Mouse (Mus musculus): Measurements from ENCODE around the gene Naga. TPM values are rescaled to one million over a fixed set of nuclear protein-coding genes. Genes with fewer than 3 reads are reported as not detected.

Gene Naga
- total and polyA plus RNA-seq, 2 experiments from 2014 or later, result 37.5 to 45.2 TPM

GRCm38 (mm10) chr15:82294059-82294458, 44.7 kb downstream of the Naga start:
- 39% methylated on average over 8 of the region's 8 CpGs for WGBS
- 0 out of 2 replicates have a peak, but pooled peaks have one; percentile 36 for ATAC-seq (ENCODE audit: insufficient read depth, low read depth)
- H3K4me1 ChIP-seq (ENCODE audit: control insufficient read depth, insufficient read depth), result 0 out of 2 replicates have a peak, but pooled peaks cover 8% of the 10 kb centered on the region

GRCm38 (mm10) chr15:82293271-82293711, 45.4 kb downstream of the Naga start:
- no peak for DNase-seq (ENCODE audit: low spot score)
- no peaks in the 10 kb centered on the region for H3K9me3 ChIP-seq (replicated peaks; ENCODE audit: control insufficient read depth, low read length)
- no peak; the same call in 1 of the 2 replicates for ATAC-seq (ENCODE audit: insufficient read depth, low read depth)
- no peak overlapping the region for H3K4me2 ChIP-seq (ENCODE audit: low read depth, low read length)
- WGBS, result 13% methylated on average over 7 of the region's 7 CpGs
- H3K36me3 ChIP-seq (replicated peaks; ENCODE audit: control insufficient read depth, insufficient read depth, low read length), result no peaks in the 10 kb centered on the region
- H3K9ac ChIP-seq (replicated peaks; ENCODE audit: low read depth, low read length), result no peak overlapping the region
- no peaks in the 10 kb centered on the region for H3K27me3 ChIP-seq (ENCODE audit: control insufficient read depth, insufficient read depth, low read length)
- H3K4me3 ChIP-seq (ENCODE audit: low read depth, low read length), result no peak overlapping the region
- H3K4me1 ChIP-seq (ENCODE audit: control insufficient read depth, insufficient read depth), result 0 out of 2 replicates have a peak, but pooled peaks cover 5% of the 10 kb centered on the region
- TF ChIP-seq CTCF (IDR thresholded peaks at IDR 0.05; ENCODE audit: low read depth) (no peak), EP300 (IDR thresholded peaks at IDR 0.05; ENCODE audit: low read depth) (no peak)
- H3K27ac ChIP-seq (ENCODE audit: low read depth), result no peak overlapping the region

More at GRCm38 (mm10) chr15:82294059-82294458, 44.7 kb downstream of the Naga start:
- H3K4me3 ChIP-seq (ENCODE audit: low read depth, low read length), result no peak overlapping the region
- no peaks in the 10 kb centered on the region for H3K9me3 ChIP-seq (replicated peaks; ENCODE audit: control insufficient read depth, low read length)
- TF ChIP-seq EP300 (IDR thresholded peaks at IDR 0.05; ENCODE audit: low read depth) (no peak), CTCF (IDR thresholded peaks at IDR 0.05; ENCODE audit: low read depth) (peak; percentile 67)
- H3K4me2 ChIP-seq (ENCODE audit: low read depth, low read length), result no peak overlapping the region
- H3K27ac ChIP-seq (ENCODE audit: low read depth), result no peak overlapping the region
- no peaks in the 10 kb centered on the region for H3K36me3 ChIP-seq (replicated peaks; ENCODE audit: control insufficient read depth, insufficient read depth, low read length)
- H3K9ac ChIP-seq (replicated peaks; ENCODE audit: low read depth, low read length), result no peak overlapping the region
- H3K27me3 ChIP-seq (ENCODE audit: control insufficient read depth, insufficient read depth, low read length), result no peaks in the 10 kb centered on the region
- no peak for DNase-seq (ENCODE audit: low spot score)

GRCm38 (mm10) chr15:82292851-82293250, 45.9 kb downstream of the Naga start:
- no peak overlapping the region for H3K4me3 ChIP-seq (ENCODE audit: low read depth, low read length)
- ATAC-seq (ENCODE audit: insufficient read depth, low read depth) (no peak), DNase-seq (ENCODE audit: low spot score) (no peak)
- H3K4me1 ChIP-seq (ENCODE audit: control insufficient read depth, insufficient read depth), result 0 out of 2 replicates have a peak, but pooled peaks cover 5% of the 10 kb centered on the region
- H3K9me3 ChIP-seq (replicated peaks; ENCODE audit: control insufficient read depth, low read length), result no peaks in the 10 kb centered on the region
- no peaks in the 10 kb centered on the region for H3K27me3 ChIP-seq (ENCODE audit: control insufficient read depth, insufficient read depth, low read length)
- 18% methylated on average over 5 of the region's 5 CpGs for WGBS
- H3K4me2 ChIP-seq (ENCODE audit: low read depth, low read length), result no peak overlapping the region
- no peak overlapping the region for H3K9ac ChIP-seq (replicated peaks; ENCODE audit: low read depth, low read length)
- H3K27ac ChIP-seq (ENCODE audit: low read depth), result no peak overlapping the region
- H3K36me3 ChIP-seq (replicated peaks; ENCODE audit: control insufficient read depth, insufficient read depth, low read length), result no peaks in the 10 kb centered on the region
- TF ChIP-seq EP300 (IDR thresholded peaks at IDR 0.05; ENCODE audit: low read depth) (no peak), CTCF (IDR thresholded peaks at IDR 0.05; ENCODE audit: low read depth) (no peak)

- Histone ChIP-seq H3K4me1 (ENCODE audit: control insufficient read depth, insufficient read depth) (0 out of 2 replicates have a peak, but pooled peaks cover 5% of the 10 kb centered on the region), H3K27me3 (ENCODE audit: control insufficient read depth, insufficient read depth, low read length) (no peaks in the 10 kb centered on the region), H3K9me3 (replicated peaks; ENCODE audit: control insufficient read depth, low read length) (no peaks in the 10 kb centered on the region), H3K9ac (replicated peaks; ENCODE audit: low read depth, low read length) (no peak overlapping the region), H3K36me3 (replicated peaks; ENCODE audit: control insufficient read depth, insufficient read depth, low read length) (no peaks in the 10 kb centered on the region), H3K4me3 (ENCODE audit: low read depth, low read length) (no peak overlapping the region), H3K27ac (ENCODE audit: low read depth) (no peak overlapping the region), H3K4me2 (ENCODE audit: low read depth, low read length) (no peak overlapping the region)
- ATAC-seq (ENCODE audit: insufficient read depth, low read depth) (no peak), DNase-seq (ENCODE audit: low spot score) (no peak)
- no peak for TF ChIP-seq EP300 (IDR thresholded peaks at IDR 0.05; ENCODE audit: low read depth)
- no peak for TF ChIP-seq CTCF (IDR thresholded peaks at IDR 0.05; ENCODE audit: low read depth)
- 84% methylated on average over 7 of the region's 7 CpGs for WGBS
These were observed 48.5 kb downstream of the Naga start for GRCm38 (mm10) chr15:82290252-82290651.

- Histone ChIP-seq H3K27ac (ENCODE audit: low read depth) (no peak overlapping the region), H3K9ac (replicated peaks; ENCODE audit: low read depth, low read length) (no peak overlapping the region), H3K36me3 (replicated peaks; ENCODE audit: control insufficient read depth, insufficient read depth, low read length) (no peaks in the 10 kb centered on the region), H3K4me3 (ENCODE audit: low read depth, low read length) (no peak overlapping the region), H3K4me1 (ENCODE audit: control insufficient read depth, insufficient read depth) (no peaks in the 10 kb centered on the region), H3K27me3 (ENCODE audit: control insufficient read depth, insufficient read depth, low read length) (no peaks in the 10 kb centered on the region), H3K4me2 (ENCODE audit: low read depth, low read length) (no peak overlapping the region), H3K9me3 (replicated peaks; ENCODE audit: control insufficient read depth, low read length) (no peaks in the 10 kb centered on the region)
- WGBS, result 53% methylated on average over 12 of the region's 12 CpGs
- DNase-seq (ENCODE audit: low spot score), result no peak
- ATAC-seq (ENCODE audit: insufficient read depth, low read depth), result no peak
- no peak for TF ChIP-seq EP300 (IDR thresholded peaks at IDR 0.05; ENCODE audit: low read depth)
- no peak for TF ChIP-seq CTCF (IDR thresholded peaks at IDR 0.05; ENCODE audit: low read depth)
These were observed 52.6 kb downstream of the Naga start for GRCm38 (mm10) chr15:82286157-82286556.

GRCm38 (mm10) chr15:82280638-82281037, 58.1 kb downstream of the Naga start:
- DNase-seq (ENCODE audit: low spot score) (peak; percentile 83), ATAC-seq (ENCODE audit: insufficient read depth, low read depth) (peak; percentile 87)
- Histone ChIP-seq H3K9ac (replicated peaks; ENCODE audit: low read depth, low read length) (no peak overlapping the region), H3K4me2 (ENCODE audit: low read depth, low read length) (no peak overlapping the region), H3K36me3 (replicated peaks; ENCODE audit: control insufficient read depth, insufficient read depth, low read length) (no peaks in the 10 kb centered on the region), H3K9me3 (replicated peaks; ENCODE audit: control insufficient read depth, low read length) (no peaks in the 10 kb centered on the region), H3K27ac (ENCODE audit: low read depth) (peak overlapping the region; percentile 72), H3K4me3 (ENCODE audit: low read depth, low read length) (no peak overlapping the region), H3K27me3 (ENCODE audit: control insufficient read depth, insufficient read depth, low read length) (peaks cover 14% of the 10 kb centered on the region), H3K4me1 (ENCODE audit: control insufficient read depth, insufficient read depth) (peaks cover 12% of the 10 kb centered on the region; the same call in 1 of the 2 replicates)
- TF ChIP-seq EP300 (IDR thresholded peaks at IDR 0.05; ENCODE audit: low read depth) (no peak), CTCF (IDR thresholded peaks at IDR 0.05; ENCODE audit: low read depth) (no peak)
- WGBS, result 31% methylated on average over 4 of the region's 4 CpGs

Other genes with a start within 250 kb of the Naga start
- gene Ccdc134, start 211.0 kb downstream of the Naga start, total RNA-seq (2014; rRNA removed; ENCODE audit: low replicate concordance), result 4.9 and 6.9 TPM in 2 replicates
- 5.9 and 6.5 TPM in 2 replicates for gene Ccdc134, start 211.0 kb downstream of the Naga start, polyA plus RNA-seq (2015; fragmentation: Nextera tagmentation; extraction: Ambion mirVana)
- 86.3 and 90.3 TPM in 2 replicates for gene Srebf2, start 191.7 kb downstream of the Naga start, total RNA-seq (2014; rRNA removed; ENCODE audit: low replicate concordance)
- gene Srebf2, start 191.7 kb downstream of the Naga start, polyA plus RNA-seq (2015; fragmentation: Nextera tagmentation; extraction: Ambion mirVana), result 58.0 and 68.3 TPM in 2 replicates
- gene Shisa8, start 126.1 kb downstream of the Naga start, total RNA-seq (2014; rRNA removed; ENCODE audit: low replicate concordance), result 0.19 and 7.5 TPM in 2 replicates
- gene Shisa8, start 126.1 kb downstream of the Naga start, polyA plus RNA-seq (2015; fragmentation: Nextera tagmentation; extraction: Ambion mirVana), result 0.07 and 0.23 TPM in 2 replicates
- gene Tnfrsf13c, start 114.6 kb downstream of the Naga start, total RNA-seq (2014; rRNA removed; ENCODE audit: low replicate concordance), result 1.5 TPM in 1 of 2 replicates, not detected in the other
- not detected in 2 replicates for gene Tnfrsf13c, start 114.6 kb downstream of the Naga start, polyA plus RNA-seq (2015; fragmentation: Nextera tagmentation; extraction: Ambion mirVana)
- 16.7 and 25.7 TPM in 2 replicates for gene Cenpm, start 94.2 kb downstream of the Naga start, total RNA-seq (2014; rRNA removed; ENCODE audit: low replicate concordance)
- 22.5 and 25.6 TPM in 2 replicates for gene Cenpm, start 94.2 kb downstream of the Naga start, polyA plus RNA-seq (2015; fragmentation: Nextera tagmentation; extraction: Ambion mirVana)
- gene 1500009C09Rik, start 86.5 kb downstream of the Naga start, total RNA-seq (2014; rRNA removed; ENCODE audit: low replicate concordance), result not detected in 2 replicates
- gene 1500009C09Rik, start 86.5 kb downstream of the Naga start, polyA plus RNA-seq (2015; fragmentation: Nextera tagmentation; extraction: Ambion mirVana), result not detected in 2 replicates
- 1.4 and 4.4 TPM in 2 replicates for gene Sept3, start 64.0 kb downstream of the Naga start, total RNA-seq (2014; rRNA removed; ENCODE audit: low replicate concordance)
- 1.4 and 1.5 TPM in 2 replicates for gene Sept3, start 64.0 kb downstream of the Naga start, polyA plus RNA-seq (2015; fragmentation: Nextera tagmentation; extraction: Ambion mirVana)
- not detected in 2 replicates for gene Wbp2nl, start 40.0 kb downstream of the Naga start, total RNA-seq (2014; rRNA removed; ENCODE audit: low replicate concordance)
- not detected in 2 replicates for gene Wbp2nl, start 40.0 kb downstream of the Naga start, polyA plus RNA-seq (2015; fragmentation: Nextera tagmentation; extraction: Ambion mirVana)
- gene Pheta2, start within 50 bp of the Naga start, total RNA-seq (2014; rRNA removed; ENCODE audit: low replicate concordance), result 1.4 and 2.5 TPM in 2 replicates
- 3.6 and 3.9 TPM in 2 replicates for gene Pheta2, start within 50 bp of the Naga start, polyA plus RNA-seq (2015; fragmentation: Nextera tagmentation; extraction: Ambion mirVana)
- 342 and 440 TPM in 2 replicates for gene Smdt1, start within 50 bp of the Naga start, total RNA-seq (2014; rRNA removed; ENCODE audit: low replicate concordance)
- 431 and 450 TPM in 2 replicates for gene Smdt1, start within 50 bp of the Naga start, polyA plus RNA-seq (2015; fragmentation: Nextera tagmentation; extraction: Ambion mirVana)
- 397 and 531 TPM in 2 replicates for gene Ndufa6, start 15.4 kb upstream of the Naga start, total RNA-seq (2014; rRNA removed; ENCODE audit: low replicate concordance)
- 1,167 and 1,291 TPM in 2 replicates for gene Ndufa6, start 15.4 kb upstream of the Naga start, polyA plus RNA-seq (2015; fragmentation: Nextera tagmentation; extraction: Ambion mirVana)
- 14.8 and 16.8 TPM in 2 replicates for gene Cyp2d22, start 41.3 kb upstream of the Naga start, total RNA-seq (2014; rRNA removed; ENCODE audit: low replicate concordance)
- 10.1 and 10.6 TPM in 2 replicates for gene Cyp2d22, start 41.3 kb upstream of the Naga start, polyA plus RNA-seq (2015; fragmentation: Nextera tagmentation; extraction: Ambion mirVana)
- not detected in 2 replicates for gene Cyp2d11, start 55.1 kb upstream of the Naga start, total RNA-seq (2014; rRNA removed; ENCODE audit: low replicate concordance)
- gene Cyp2d11, start 55.1 kb upstream of the Naga start, polyA plus RNA-seq (2015; fragmentation: Nextera tagmentation; extraction: Ambion mirVana), result not detected in 2 replicates
- 1.2 TPM in 1 of 2 replicates, not detected in the other for gene Cyp2d10, start 68.3 kb upstream of the Naga start, total RNA-seq (2014; rRNA removed; ENCODE audit: low replicate concordance)
- not detected in 2 replicates for gene Cyp2d10, start 68.3 kb upstream of the Naga start, polyA plus RNA-seq (2015; fragmentation: Nextera tagmentation; extraction: Ambion mirVana)
- gene Cyp2d9, start 94.5 kb upstream of the Naga start, total RNA-seq (2014; rRNA removed; ENCODE audit: low replicate concordance), result not detected in 2 replicates
- gene Cyp2d9, start 94.5 kb upstream of the Naga start, polyA plus RNA-seq (2015; fragmentation: Nextera tagmentation; extraction: Ambion mirVana), result 0.07 TPM in 1 of 2 replicates, not detected in the other
- gene Cyp2d12, start 216.1 kb upstream of the Naga start, total RNA-seq (2014; rRNA removed; ENCODE audit: low replicate concordance), result not detected in 2 replicates
- not detected in 2 replicates for gene Cyp2d12, start 216.1 kb upstream of the Naga start, polyA plus RNA-seq (2015; fragmentation: Nextera tagmentation; extraction: Ambion mirVana)

All from heart, postnatal 0 days (tissue).